Mouse (Mus musculus) effector memory CD4-positive, alpha-beta T cell, adult 7 months (primary cell): ENCODE data around the gene 1110004F10Rik. TPM values are rescaled to one million over a fixed set of nuclear protein-coding genes. Genes with fewer than 3 reads are reported as not detected.

Experiments used
- polyA plus RNA-seq: library from polyadenylated mRNA; unstranded; fragments of 100-300 nt; shearing (Covaris generic); gene quantifications from one replicate; pipeline ENCODE4 v1.2.1, GENCODE M21; 2017

Gene 1110004F10Rik
- 166 TPM for polyA plus RNA-seq

DNA sequence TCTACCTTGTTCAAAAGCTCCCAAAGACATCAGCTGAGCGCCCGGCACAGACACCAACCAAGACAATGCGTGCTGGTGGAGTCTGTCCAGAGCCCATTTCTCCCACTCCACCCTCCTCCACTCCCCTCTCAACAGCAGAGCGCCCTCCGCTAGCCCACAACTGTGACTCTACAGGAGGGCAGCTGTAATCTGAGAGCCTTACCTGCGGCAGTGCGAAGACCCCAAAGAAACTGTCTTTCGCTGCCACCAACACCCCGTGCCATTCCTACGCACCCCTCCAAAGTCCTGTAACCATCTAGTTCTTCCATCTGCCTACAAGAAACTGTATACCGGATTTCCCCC is at the start of gene 1110004F10Rik:
Gene 1110004F10Rik (plus strand): TSS at position 202 of the 342 bp plus-strand sequence.

DNA sequence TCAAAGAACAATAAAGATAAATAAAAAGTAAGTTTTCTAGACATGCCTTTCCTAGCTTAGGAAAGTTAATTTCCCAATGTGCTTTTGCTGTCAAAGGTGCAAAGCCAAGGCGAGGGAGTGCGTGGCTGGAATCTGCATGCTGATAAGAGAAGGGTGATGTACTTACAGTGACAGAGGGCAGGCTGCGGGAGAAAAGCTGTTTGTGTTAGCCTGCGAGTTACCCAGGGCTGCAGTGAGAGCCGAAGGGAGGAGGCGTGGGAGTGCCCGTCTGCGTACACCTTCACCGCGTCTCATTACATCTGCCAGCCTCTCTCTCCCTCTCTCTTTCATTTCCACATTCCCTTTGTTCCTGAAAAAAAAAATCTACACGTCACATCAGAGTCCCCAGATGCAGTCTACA is 686 bp upstream of the 1110004F10Rik start, which contains the start of gene Sox6:
Gene Sox6 (minus strand): TSS at position 286 of the 400 bp plus-strand sequence.

DNA sequence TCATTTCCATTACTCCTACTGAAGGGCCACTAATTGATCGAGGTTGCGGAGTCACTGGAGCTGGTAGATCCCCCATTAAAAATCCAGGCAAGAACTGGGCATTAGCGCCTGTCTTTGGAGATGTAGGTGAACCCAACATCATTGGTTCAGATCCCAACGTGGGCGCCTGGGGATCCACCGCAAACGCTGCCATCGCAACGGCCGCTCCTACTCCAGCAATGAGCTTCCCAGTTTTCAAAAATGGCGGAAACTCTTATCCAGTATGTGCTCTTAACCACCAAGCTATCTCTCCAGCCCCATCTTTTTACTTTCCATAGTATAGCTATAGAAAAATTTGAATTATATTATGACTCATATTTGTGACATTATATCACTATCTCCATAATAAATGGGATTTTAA is 45.2 kb downstream of the 1110004F10Rik start, which contains the start of gene Gm4353:
Gene Gm4353 (minus strand): TSS at position 270 of the 400 bp plus-strand sequence.

Other genes with a start within 250 kb of the 1110004F10Rik start
- not detected for gene Sox6, start 601 bp upstream of the 1110004F10Rik start, polyA plus RNA-seq
- gene Gm4353, start 45.2 kb downstream of the 1110004F10Rik start, polyA plus RNA-seq: 0.52 TPM